Mouse (Mus musculus) forebrain, postnatal 0 days (tissue): ENCODE results near the gene Thbs1. TPM values are rescaled to one million over a fixed set of nuclear protein-coding genes. Genes with fewer than 3 reads are reported as not detected.
"Not testable (repeated sequence)": the region's sequence is repeated elsewhere in the genome, so short reads cannot be mapped to it uniquely, and the experiment has no call there.

ENCODE experiments used
- ATAC-seq: fragments of 200-750 bp; cut with Nextera tagmentation; 2 replicates; pipeline ENCODE4 v1.8.0; 2017; ENCODE audit warnings: mild to moderate bottlenecking, moderate library complexity
- DNase-seq: peaks from one replicate; pipeline ENCODE4 v3.0.0-alpha.2; 2015
- H3K27ac ChIP-seq: fragments of 300-500 bp; sonication (generic); 2 replicates; pipeline ENCODE4 v1.5.1; 2014; ENCODE audit warnings: low read depth, mild to moderate bottlenecking, antibody characterized with exemption, low read length, moderate library complexity, mixed read lengths
- H3K27me3 ChIP-seq: fragments of 300-500 bp; sonication (generic); 2 replicates; pipeline ENCODE4 v1.6.1; 2014; ENCODE audit warnings: mild to moderate bottlenecking, low read length, mixed read lengths; ENCODE audit not compliant: insufficient read depth
- H3K36me3 ChIP-seq: fragments of 300-500 bp; sonication (generic); 2 replicates; pipeline ENCODE4 v1.6.1; 2014; ENCODE audit warnings: mild to moderate bottlenecking, moderate library complexity; ENCODE audit not compliant: insufficient read depth
- H3K4me1 ChIP-seq: fragments of 300-500 bp; sonication (generic); 2 replicates; pipeline ENCODE4 v1.6.1; 2014; ENCODE audit warnings: antibody characterized with exemption; ENCODE audit not compliant: insufficient read depth
- H3K4me2 ChIP-seq: fragments of 300-500 bp; sonication (generic); 2 replicates; pipeline ENCODE4 v1.6.1; 2014; ENCODE audit warnings: low read depth, mild to moderate bottlenecking, moderate library complexity
- H3K4me3 ChIP-seq: fragments of 300-500 bp; sonication (generic); 2 replicates; pipeline ENCODE4 v1.5.1; 2014; ENCODE audit warnings: low read depth, low read length, mixed read lengths
- H3K9ac ChIP-seq: fragments of 300-500 bp; sonication (generic); 2 replicates; pipeline ENCODE4 v1.6.1; 2014; ENCODE audit warnings: mild to moderate bottlenecking
- H3K9me3 ChIP-seq: fragments of 300-500 bp; sonication (generic); 2 replicates; pipeline ENCODE4 v1.6.1; 2016; ENCODE audit warnings: low read length
- CTCF ChIP-seq: sonication (generic); IDR thresholded peaks from 2 replicates; pipeline ENCODE4 v1.5.1; 2016; ENCODE audit warnings: antibody characterized with exemption, control low read depth, low read depth
- WGBS: fragments of 180-500 bp; shearing (Covaris S2); extraction: QIAGEN DNeasy Blood & Tissue Kit; methylation state at CpG from one replicate; pipeline ENCODE4 v1.1.7; 2014; 5-methylcytosine and 5-hydroxymethylcytosine counted together
- polyA plus RNA-seq: library from polyadenylated mRNA; unstranded; fragments of >200 nt; fragmentation: Nextera tagmentation; extraction: Ambion mirVana; gene quantifications from 2 replicates; pipeline ENCODE4 v1.2.1, GENCODE M21; 2015
- total RNA-seq: library from RNA; depleted of rRNA; stranded (reverse); fragments of >200 nt; gene quantifications from 2 replicates; pipeline ENCODE4 v1.2.3, GENCODE M21; 2014

Thbs1 gene
- total and polyA plus RNA-seq, 2 experiments from 2014 or later = 4.4 to 16.0 TPM

DNA sequence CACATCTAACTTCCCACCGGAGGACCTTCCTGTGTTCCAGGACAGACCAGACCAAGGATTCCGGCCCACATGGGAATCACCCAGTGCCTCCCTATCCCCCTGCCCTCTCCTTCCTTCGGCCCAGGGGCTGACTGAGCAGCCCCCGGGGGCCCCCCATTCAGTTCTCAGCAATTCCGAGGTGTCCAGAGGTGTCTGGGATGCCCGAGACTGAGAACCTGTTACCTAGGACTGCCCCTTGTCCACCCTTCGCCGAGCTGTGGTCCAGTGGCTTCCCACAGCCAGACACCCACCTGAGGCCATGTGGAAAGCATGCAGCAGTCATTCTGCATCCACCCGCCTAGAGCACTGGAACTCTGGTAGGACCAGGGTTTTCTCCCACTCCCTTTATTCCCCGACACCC, 30.0 kb downstream of the Thbs1 start:
- no peaks in the 10 kb centered on the region for H3K36me3 ChIP-seq
- no peak for ATAC-seq
- no peak overlapping the region for H3K4me3 ChIP-seq
- H3K4me1 ChIP-seq = no peaks in the 10 kb centered on the region
- no peaks in the 10 kb centered on the region for H3K9me3 ChIP-seq
- H3K9ac ChIP-seq = no peak overlapping the region
- TF ChIP-seq CTCF = no peak
- 92% methylated on average over 10 of the region's 10 CpGs for WGBS
- no peaks in the 10 kb centered on the region for H3K27me3 ChIP-seq
- H3K4me2 ChIP-seq = no peak overlapping the region
- no peak overlapping the region for H3K27ac ChIP-seq
- no peak for DNase-seq

DNA sequence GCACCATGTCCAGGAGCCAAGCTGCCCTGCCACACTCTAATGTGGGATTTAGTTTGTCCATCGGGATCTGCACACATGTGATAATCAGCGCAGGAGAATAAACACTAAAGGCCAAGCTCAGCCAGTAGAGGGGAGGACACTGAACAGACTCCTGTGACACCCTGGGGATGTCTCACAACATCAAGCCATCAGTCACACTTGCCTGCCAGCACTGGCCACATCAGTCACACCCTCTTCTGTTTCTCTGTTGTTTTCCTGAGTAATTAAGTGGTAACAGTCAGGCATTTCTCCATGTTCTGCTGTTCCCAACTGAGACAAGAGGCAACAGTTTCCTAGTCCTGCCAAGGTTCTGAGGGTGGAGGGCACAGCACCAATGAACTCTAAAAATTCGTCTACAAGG, 36.1 kb downstream of the Thbs1 start:
- ATAC-seq = not testable (repeated sequence)

DNA sequence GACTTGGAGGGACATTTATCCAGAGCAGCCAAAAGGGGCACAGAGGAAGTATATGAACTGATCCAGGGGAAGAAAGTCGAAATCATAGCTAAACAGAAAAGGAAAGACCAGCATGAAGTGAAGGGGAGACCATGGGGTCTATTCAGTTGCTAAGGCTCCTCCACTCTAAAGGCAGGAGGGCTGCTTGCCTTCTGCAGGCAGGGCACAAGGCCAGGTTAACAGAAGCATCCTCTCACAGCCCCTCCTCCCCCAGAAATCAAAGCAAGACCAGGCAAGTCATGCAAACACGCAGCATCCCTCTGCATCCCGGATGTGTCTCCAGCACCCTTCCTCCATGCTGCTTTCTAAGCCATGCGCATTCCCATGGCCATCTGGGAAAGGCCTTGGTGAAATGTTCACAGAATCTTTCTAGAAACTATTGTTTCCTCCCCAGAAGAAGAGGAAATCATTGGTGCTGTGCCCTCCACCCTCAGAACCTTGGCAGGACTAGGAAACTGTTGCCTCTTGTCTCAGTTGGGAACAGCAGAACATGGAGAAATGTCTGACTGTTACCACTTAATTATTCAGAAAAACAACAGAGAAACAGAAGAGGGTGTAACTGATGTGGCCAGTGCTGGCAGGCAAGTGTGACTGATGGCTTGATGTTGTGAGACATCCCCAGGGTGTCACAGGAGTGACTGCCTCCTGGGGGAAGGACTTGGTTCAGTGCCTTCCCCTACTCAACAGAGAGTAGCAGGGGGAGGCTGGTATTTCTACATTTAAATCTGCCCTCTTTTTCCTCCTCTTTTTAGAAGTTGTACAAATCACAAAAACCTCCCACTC, 36.9 kb downstream of the Thbs1 start:
- no peaks in the 10 kb centered on the region for H3K9me3 ChIP-seq
- DNase-seq (no peak), ATAC-seq (no peak)
- H3K4me1 ChIP-seq = no peaks in the 10 kb centered on the region
- H3K4me2 ChIP-seq = no peak overlapping the region
- no peak overlapping the region for H3K27ac ChIP-seq
- H3K4me3 ChIP-seq = no peak overlapping the region
- TF ChIP-seq CTCF = no peak
- H3K36me3 ChIP-seq = no peaks in the 10 kb centered on the region
- WGBS = 69% methylated on average over 4 of the region's 4 CpGs
- no peak overlapping the region for H3K9ac ChIP-seq
- no peaks in the 10 kb centered on the region for H3K27me3 ChIP-seq

More for the DNA sequence above, 36.1 kb downstream of the Thbs1 start:
- not testable (repeated sequence) for H3K27me3 ChIP-seq, H3K27ac ChIP-seq, H3K4me3 ChIP-seq, H3K4me2 ChIP-seq, H3K9ac ChIP-seq, DNase-seq, H3K36me3 ChIP-seq, H3K4me1 ChIP-seq, H3K9me3 ChIP-seq
- 80% methylated on average over 3 of the region's 3 CpGs for WGBS

DNA sequence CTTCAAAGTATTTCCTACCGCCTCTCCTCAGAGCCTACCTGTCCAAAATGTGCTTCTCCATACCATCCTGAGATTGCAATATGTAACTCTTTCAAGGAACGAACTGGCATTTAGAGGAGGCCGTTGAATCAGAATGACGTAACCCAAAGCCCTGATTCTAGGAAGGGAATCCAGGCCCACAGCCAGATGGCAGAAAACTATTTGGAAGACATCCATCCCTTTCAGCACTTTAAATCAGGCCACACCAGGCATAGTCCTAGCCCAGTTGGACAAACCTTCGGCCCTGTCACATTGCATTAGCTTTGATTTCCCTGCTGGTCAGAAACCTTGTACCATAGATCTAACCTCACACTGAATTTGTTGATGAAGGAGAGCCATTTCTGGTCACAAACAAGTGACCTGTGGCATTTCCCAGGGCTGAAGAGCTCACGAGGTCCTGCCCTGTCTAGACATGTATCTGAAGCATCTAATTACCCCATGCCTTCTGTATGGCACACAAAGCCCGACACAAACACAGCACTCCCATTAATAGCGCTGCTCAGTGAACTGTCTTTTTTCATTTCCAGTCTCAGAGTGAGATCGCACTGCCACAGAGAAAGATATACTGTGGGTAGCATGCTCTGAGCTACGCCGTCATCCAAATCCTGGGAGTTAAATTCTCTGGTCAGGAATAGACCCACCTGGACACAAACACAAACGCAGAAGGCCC, 38.3 kb downstream of the Thbs1 start:
- no peaks in the 10 kb centered on the region for H3K9me3 ChIP-seq
- DNase-seq (peak; percentile 77), ATAC-seq (peak; percentile 83)
- H3K4me1 ChIP-seq = no peaks in the 10 kb centered on the region
- no peaks in the 10 kb centered on the region for H3K36me3 ChIP-seq
- no peak overlapping the region for H3K4me2 ChIP-seq
- no peak overlapping the region for H3K4me3 ChIP-seq
- H3K27me3 ChIP-seq = no peaks in the 10 kb centered on the region
- no peak for TF ChIP-seq CTCF
- WGBS = 40% methylated on average over 12 of the region's 12 CpGs
- H3K27ac ChIP-seq = no peak overlapping the region
- no peak overlapping the region for H3K9ac ChIP-seq

DNA sequence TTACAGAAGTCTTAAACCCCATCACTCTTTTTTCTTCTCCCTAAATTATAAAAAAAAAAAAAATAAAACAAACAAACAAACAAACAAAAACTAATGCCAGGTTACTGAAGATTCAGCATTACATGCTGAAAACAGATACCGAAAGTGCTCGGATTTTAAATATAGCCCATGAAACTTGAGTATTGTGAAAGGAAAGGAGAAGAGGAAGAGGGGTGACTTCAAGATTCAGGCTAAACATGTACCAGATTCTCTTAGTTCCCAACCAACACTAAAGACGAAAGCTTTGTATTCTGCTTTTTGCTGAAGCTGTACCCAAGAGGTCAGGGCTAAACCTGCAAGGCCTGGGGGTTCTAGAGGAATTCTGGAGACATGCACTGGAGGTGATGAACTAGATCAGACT, 46.4 kb downstream of the Thbs1 start:
- no peak for TF ChIP-seq CTCF
- no peak overlapping the region for H3K27ac ChIP-seq
- no peaks in the 10 kb centered on the region for H3K36me3 ChIP-seq
- no peak overlapping the region for H3K4me2 ChIP-seq
- WGBS = 89% methylated on average over 3 of the region's 3 CpGs
- no peak overlapping the region for H3K4me3 ChIP-seq
- H3K9me3 ChIP-seq = no peaks in the 10 kb centered on the region
- no peak for DNase-seq
- no peaks in the 10 kb centered on the region for H3K4me1 ChIP-seq
- H3K27me3 ChIP-seq = no peaks in the 10 kb centered on the region
- H3K9ac ChIP-seq = no peak overlapping the region
- no peak for ATAC-seq

DNA sequence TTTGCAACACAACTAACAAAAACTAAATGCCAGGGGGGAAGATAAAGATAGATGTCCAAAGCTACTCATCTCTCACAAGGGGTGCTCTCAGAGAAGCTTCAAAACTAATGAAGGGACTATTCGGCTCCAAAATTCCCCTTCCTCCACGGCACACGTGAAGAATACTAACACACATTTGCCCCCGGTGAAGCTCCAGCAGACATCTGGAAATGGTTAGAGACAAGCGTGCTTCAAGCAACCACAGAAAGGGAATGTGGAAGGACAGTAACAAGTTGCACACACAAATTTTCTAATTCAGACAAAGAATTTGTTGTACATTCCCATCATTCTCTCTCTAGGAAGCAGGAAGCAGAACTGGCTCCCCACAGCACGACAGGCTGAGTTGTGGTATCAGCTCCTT, 47.5 kb downstream of the Thbs1 start:
- 60% methylated on average over 6 of the region's 6 CpGs for WGBS
- Histone ChIP-seq H3K4me1 (no peaks in the 10 kb centered on the region), H3K4me2 (no peak overlapping the region), H3K27ac (no peak overlapping the region), H3K9me3 (no peaks in the 10 kb centered on the region), H3K4me3 (no peak overlapping the region), H3K9ac (no peak overlapping the region), H3K36me3 (no peaks in the 10 kb centered on the region), H3K27me3 (no peaks in the 10 kb centered on the region)
- no peak for TF ChIP-seq CTCF
- ATAC-seq = no peak
- no peak for DNase-seq

DNA sequence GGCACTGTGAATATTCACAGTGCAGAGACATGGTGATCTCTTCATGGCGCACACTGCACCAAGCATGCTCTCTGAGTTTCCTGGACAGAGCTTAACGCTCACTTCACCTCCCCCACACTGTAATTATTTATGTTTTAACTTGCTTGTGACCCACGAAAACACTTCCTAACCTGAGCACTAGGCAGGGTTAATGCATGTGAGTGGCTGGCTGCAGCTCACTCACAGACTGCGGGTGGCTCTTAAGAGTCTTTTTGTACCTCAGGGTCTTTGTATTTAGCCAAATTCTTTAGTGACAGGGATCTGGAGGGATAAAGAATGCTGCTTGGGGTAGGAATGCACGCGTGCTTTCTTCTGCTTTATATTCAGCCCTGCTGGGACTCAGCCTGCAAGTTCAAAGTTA, 48.9 kb downstream of the Thbs1 start:
- Histone ChIP-seq H3K27ac (no peak overlapping the region), H3K4me3 (no peak overlapping the region), H3K36me3 (no peaks in the 10 kb centered on the region), H3K4me1 (no peaks in the 10 kb centered on the region), H3K9ac (no peak overlapping the region), H3K27me3 (no peaks in the 10 kb centered on the region), H3K9me3 (no peaks in the 10 kb centered on the region), H3K4me2 (no peak overlapping the region)
- TF ChIP-seq CTCF = no peak
- DNase-seq (no peak), ATAC-seq (no peak)
- WGBS = 13% methylated on average over 6 of the region's 6 CpGs
